Mouse (Mus musculus): ENCODE measurements around the gene Kif26b.

The Kif26b gene

DNA sequence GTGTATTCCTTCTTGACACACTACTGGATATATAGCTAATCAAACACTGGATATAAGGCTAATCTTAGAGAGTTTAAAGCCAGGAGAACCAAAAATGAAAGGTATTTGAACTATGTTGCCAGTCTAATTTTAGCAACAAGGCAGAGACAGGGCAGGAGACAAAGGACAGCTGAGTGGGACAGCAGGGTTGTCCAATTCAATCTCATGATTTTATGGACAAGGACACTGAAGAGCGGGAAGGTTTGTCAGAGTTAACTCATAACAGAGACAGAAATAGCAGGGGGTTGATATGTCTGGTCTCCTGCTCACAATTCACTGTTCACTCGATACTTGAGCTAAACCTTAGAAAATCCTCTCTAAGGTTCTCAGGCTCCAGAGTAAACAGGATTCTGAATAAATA, 187.5 kb downstream of the Kif26b start:
- no peak for DNase-seq (ENCODE audit: low read depth, low spot score)

- DNase-seq (ENCODE audit: low read depth, low spot score) = no peak
These were observed 191.9 kb downstream of the Kif26b start for GRCm38 (mm10) chr1:178720821-178721220.

GRCm38 (mm10) chr1:178722793-178723192, 193.9 kb downstream of the Kif26b start:
- DNase-seq (ENCODE audit: low read depth, low spot score) = no peak

- DNase-seq (ENCODE audit: low read depth, low spot score) = no peak
These were observed 196.6 kb downstream of the Kif26b start for GRCm38 (mm10) chr1:178725536-178725935.

- no peak for DNase-seq (ENCODE audit: low read depth, low spot score)
These were observed 199.3 kb downstream of the Kif26b start for GRCm38 (mm10) chr1:178728256-178728655.

- no peak for DNase-seq (ENCODE audit: low read depth, low spot score)
These were observed 201.3 kb downstream of the Kif26b start for GRCm38 (mm10) chr1:178730271-178730670.

DNA sequence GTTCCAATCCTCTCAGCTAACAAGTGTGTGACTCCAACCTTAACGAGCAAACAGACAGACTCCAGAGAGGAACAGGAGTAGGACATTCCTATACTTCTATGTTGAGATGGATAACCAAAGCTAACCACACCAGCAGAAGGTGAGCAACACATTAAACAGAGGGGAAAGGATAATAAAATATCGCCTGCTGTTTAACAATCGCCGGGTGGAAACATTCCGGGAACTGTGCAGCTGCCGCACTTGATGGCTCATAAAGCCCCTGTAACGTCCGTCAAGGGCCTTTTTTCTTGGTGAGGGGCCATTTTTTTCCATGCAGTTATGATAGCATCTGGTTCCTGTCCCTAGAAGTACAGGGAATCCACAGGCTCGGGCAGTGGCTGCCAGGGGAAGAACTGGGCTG, 204.1 kb downstream of the Kif26b start:
- DNase-seq (ENCODE audit: low read depth, low spot score) = no peak

DNA sequence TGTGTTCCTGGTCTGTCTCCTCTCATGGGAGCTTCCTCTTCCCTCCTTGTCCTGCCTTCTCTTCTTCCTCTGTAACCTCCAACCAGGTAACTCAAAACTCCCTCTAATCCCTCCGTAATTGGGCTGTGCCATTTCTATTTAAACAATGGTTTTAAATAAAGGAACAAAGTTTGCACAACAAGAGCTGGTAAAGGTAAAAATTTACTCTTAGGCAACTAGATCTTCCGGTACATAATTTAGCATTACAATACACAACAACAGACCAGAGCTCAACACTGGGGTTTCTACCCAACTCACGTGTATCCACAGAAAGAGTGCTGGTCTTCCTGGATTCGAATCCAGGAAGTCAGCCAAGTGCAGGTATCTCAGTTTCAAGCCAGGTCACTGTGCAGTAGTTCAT, 205.7 kb downstream of the Kif26b start:
- DNase-seq (ENCODE audit: low read depth, low spot score) = no peak

DNA sequence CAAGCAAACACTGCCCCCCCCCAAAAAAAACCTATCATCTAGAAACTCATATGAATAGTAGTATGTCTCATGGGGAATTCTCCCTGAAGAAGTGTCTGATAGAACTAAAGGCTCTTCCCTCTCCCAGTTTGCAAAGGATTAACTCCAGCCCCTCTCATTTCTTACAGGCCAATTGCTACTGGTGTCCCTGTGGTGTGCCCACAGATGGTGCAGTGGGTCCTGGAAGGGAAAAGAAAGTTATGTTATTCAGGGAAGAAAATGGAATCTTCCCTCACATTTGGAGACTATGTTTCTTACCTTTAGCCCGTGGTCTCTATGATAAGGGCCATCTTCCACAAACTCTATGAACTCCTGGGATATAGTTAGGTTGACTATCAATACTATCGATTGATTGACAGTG, 208.0 kb downstream of the Kif26b start:
- no peak for DNase-seq (ENCODE audit: low read depth, low spot score)

- no peak for DNase-seq (ENCODE audit: low read depth, low spot score)
These were observed 214.9 kb downstream of the Kif26b start for GRCm38 (mm10) chr1:178743820-178744219.

GRCm38 (mm10) chr1:178744526-178744925, 215.6 kb downstream of the Kif26b start:
- no peak for DNase-seq (ENCODE audit: low read depth, low spot score)

GRCm38 (mm10) chr1:178744961-178745360, 216.0 kb downstream of the Kif26b start:
- DNase-seq (ENCODE audit: low read depth, low spot score) = no peak

DNA sequence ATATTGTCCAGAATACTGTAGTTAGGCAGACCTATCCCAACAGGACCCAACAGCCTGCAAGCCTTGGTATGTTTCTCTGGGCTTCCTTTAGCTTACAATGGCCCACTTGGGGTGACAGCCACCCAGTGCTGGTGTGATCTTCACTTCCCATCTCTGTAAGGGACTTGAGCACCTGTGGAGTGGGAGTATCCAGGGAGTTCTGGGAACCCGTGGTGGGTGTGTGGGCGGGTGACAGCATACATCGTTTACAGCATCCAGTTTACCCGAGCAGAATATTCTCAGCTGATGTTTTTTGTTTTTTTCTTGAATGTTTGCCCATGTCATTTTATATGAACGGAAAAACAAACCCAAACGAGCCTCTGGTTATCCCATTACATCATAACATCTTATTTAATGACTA, 216.5 kb downstream of the Kif26b start:
- DNase-seq (ENCODE audit: low read depth, low spot score) = no peak

DNA sequence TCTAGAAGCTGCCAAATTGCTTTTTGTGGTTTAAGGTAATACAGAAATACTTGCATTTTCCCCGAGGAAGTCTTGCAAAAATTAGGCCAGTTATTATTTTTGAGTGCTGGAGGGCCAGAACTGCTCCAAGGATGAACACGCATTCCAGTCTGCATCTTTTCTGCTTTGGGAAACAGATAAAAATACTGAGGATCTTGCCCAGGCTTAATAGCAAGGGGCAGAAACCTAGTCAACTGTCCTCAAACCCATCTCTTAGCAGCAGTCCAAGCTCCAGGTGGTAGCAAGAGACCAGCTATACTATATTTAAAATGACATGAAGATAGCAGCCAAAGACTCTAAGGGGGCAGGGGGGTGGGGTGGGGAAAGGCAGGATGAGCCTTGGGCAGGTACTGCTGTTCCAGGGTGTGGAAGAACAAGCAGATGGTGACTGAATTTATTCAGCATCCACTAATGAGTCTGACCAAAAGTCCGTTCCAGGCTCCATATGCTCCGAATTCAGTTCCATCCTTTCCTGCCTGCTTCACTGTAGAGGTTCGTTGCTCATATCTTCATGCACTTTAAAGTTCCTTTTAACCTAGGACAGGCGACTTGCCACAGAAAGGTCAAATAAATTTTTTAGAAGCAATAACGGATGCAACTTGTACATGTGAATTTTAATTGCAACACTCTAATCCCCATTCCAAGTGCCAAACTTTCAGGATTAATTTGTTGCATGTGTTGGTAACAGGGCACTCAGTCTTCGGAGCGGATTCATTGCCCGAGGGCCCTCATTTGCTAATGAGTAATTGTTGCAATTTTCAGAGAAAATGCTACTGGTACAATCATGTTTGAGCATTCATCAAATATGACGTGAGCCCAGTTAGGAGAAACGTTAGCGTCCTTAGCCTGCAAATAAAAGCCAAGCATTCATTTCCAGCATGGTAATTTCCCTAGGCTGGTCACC, 218.6 kb downstream of the Kif26b start:
- DNase-seq (ENCODE audit: low read depth, low spot score) = no peak

DNA sequence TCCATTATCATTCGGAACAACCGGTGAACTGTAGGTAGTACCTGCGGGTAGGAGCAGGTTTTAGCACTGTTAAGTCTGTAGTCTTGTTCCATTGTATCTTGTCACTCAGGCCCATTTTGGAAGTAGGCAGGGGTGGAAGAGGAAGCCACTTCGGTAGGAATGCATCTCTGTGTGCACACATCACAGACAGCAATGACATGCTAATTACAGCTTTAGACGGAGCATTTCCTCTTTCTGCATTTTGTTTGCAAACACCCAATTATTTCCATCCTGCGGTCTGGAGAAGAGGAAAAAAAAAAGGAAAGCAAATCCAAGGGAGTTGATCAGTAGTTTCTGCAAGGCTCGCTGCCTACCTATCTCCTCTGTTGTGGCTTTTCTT, 219.3 kb downstream of the Kif26b start:
- DNase-seq (ENCODE audit: low read depth, low spot score) = no peak

GRCm38 (mm10) chr1:178748617-178749016, 219.7 kb downstream of the Kif26b start:
- no peak for DNase-seq (ENCODE audit: low read depth, low spot score)

- no peak for DNase-seq (ENCODE audit: low read depth, low spot score)
These were observed 220.9 kb downstream of the Kif26b start for GRCm38 (mm10) chr1:178749786-178750185.

- no peak for DNase-seq (ENCODE audit: low read depth, low spot score)
These were observed 229.5 kb downstream of the Kif26b start for GRCm38 (mm10) chr1:178758441-178758840.

GRCm38 (mm10) chr1:178762125-178762741, 233.3 kb downstream of the Kif26b start:
- no peak for DNase-seq (ENCODE audit: low read depth, low spot score)

DNA sequence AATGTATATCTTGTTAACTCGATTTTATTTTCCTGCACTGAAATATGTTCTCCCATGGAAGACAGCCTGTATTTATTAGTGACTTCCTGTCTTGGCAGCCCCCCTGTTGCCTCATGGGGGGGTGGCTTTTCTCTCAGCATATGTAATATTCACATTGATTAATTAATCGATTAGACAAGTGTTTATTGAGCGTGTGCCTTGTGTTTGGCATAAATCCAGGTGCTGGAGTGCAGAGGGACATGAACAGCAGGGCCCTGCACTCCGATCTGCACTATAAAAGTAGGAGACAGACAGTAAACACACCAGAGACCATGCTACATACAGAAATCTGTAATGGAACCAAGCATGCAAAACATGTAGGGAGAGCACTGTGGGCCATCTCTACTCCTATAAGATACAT, 236.0 kb downstream of the Kif26b start:
- DNase-seq (ENCODE audit: low read depth, low spot score) = no peak

GRCm38 (mm10) chr1:178765650-178766049, 236.7 kb downstream of the Kif26b start:
- DNase-seq (ENCODE audit: low read depth, low spot score) = no peak

DNA sequence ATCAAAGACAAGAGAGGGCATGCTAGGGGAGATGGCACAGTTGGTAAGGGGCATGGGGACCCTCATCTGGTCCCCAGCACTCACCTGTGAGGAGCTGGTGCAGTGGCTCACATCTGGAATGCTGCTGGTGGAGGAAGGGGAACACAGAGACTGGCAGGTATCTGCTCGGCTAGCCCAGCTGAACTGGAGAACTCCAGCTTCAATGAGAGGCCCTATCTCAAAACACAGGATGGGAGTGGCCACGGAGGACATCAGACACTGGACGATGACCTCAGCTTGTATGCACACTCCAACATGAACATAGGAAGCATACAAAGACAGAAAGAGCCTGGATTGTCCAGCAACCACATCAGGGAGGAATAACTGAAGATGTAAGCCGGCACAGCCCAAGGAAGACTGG, 240.1 kb downstream of the Kif26b start:
- DNase-seq (ENCODE audit: low read depth, low spot score) = no peak

- no peak for DNase-seq (ENCODE audit: low read depth, low spot score)
These were observed 241.1 kb downstream of the Kif26b start for GRCm38 (mm10) chr1:178769988-178770387.
